Mouse (Mus musculus): ENCODE results near the gene Thy1. TPM values are rescaled to one million over a fixed set of nuclear protein-coding genes. Genes with fewer than 3 reads are reported as not detected.

Thy1 gene
- polyA plus RNA-seq, 1 experiment from 2014 or later, result 5.1 TPM

DNA sequence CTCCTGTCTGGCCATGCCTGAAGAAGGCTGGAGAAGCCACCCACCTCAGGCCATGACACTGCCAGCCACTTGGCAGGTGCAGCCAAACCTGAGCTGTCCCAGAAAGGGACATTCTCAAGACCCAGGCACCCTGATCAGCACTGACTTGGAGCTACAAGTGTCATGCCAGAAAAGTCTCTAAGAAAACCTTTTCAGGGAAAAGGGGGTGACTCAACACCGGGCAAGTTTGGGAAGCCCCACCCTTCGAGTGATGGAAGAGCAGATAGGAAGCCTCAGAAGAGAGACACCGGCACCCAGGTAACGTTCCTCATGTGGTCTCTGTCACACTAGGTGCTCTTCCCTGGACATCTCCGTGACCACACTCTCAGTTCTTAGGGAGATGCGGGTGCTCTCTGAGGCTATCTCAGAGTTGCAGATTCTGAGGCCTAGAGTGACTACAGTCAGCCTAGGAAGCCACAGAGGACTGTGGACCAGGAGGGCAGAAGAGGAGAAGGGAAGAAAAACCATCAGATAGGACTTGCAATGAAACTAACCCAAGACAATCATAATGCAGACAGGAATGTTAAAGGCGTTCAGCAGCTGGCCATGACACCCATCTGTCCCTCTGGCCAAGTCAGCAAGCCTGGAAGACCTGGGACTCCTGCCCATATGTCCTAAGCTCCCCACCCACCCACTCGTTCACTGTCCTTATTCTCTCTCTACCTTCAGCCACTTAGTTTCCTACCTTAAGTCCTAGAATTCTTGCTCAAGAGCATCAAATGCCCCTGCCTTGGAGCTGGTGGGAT, 6.4 kb downstream of the Thy1 start:
- no peak for ATAC-seq (ENCODE audit: low FRiP score, low read depth)
- no peaks in the 10 kb centered on the region for H3K4me1 ChIP-seq
- H3K27ac ChIP-seq, result no peak overlapping the region
- H3K9me3 ChIP-seq, result no peaks in the 10 kb centered on the region
- H3K4me2 ChIP-seq (replicated peaks), result no peak overlapping the region
- 89% methylated on average over 8 of the region's 8 CpGs for WGBS
- H3K4me3 ChIP-seq, result no peak overlapping the region
- no peak overlapping the region for H3K9ac ChIP-seq
- peaks cover 20% of the 10 kb centered on the region for H3K27me3 ChIP-seq
- H3K36me3 ChIP-seq, result no peaks in the 10 kb centered on the region

DNA sequence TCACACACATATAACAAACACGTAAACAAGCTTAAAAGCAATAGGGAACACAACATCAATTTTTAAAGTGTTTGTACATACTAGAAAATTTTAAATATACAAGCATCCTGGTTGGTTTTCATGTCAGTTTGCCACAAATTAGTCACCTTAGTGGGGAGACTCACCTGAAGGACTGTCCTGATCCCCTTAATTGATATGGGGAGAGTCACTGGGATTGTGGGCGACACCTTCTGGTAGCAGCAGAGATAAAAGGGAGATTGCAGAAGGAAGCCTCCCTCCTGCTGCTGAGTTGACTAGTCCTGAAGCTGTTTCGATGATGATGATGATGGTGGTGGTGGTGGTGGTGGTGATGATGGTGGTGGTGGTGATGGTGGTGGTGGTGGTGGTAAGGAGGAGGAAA, 9.7 kb downstream of the Thy1 start:
- Histone ChIP-seq H3K36me3 (no peaks in the 10 kb centered on the region), H3K27me3 (no peaks in the 10 kb centered on the region), H3K4me1 (no peaks in the 10 kb centered on the region), H3K27ac (no peak overlapping the region), H3K4me2 (replicated peaks) (no peak overlapping the region), H3K9ac (no peak overlapping the region), H3K4me3 (no peak overlapping the region), H3K9me3 (no peaks in the 10 kb centered on the region)
- 66% methylated on average over 3 of the region's 3 CpGs for WGBS
- ATAC-seq (ENCODE audit: low FRiP score, low read depth), result no peak

DNA sequence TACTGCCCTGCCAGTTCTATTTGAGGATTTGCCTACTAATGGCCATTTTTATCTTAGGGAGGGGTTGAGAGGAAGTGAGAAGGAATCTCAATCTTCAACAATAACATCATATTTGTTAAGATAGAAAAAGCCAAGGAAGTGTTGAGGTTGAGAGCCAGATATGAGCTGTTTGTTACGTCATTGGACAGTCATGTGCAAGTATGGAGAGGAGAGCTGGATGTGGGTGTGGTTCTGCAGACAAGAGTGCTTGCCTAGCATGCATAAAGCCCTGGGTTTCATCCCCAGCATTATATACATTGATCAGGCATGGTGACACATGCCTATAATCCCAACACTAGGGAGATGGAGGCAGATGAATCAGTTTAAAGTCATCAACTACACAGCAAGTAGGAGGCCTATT, 10.8 kb downstream of the Thy1 start:
- no peak overlapping the region for H3K27ac ChIP-seq
- no peaks in the 10 kb centered on the region for H3K4me1 ChIP-seq
- no peak for ATAC-seq (ENCODE audit: low FRiP score, low read depth)
- no peak overlapping the region for H3K4me3 ChIP-seq
- H3K9ac ChIP-seq, result no peak overlapping the region
- WGBS, result 64% methylated on average over 1 of the region's 1 CpGs
- H3K27me3 ChIP-seq, result no peaks in the 10 kb centered on the region
- H3K4me2 ChIP-seq (replicated peaks), result no peak overlapping the region
- no peaks in the 10 kb centered on the region for H3K36me3 ChIP-seq
- no peaks in the 10 kb centered on the region for H3K9me3 ChIP-seq

DNA sequence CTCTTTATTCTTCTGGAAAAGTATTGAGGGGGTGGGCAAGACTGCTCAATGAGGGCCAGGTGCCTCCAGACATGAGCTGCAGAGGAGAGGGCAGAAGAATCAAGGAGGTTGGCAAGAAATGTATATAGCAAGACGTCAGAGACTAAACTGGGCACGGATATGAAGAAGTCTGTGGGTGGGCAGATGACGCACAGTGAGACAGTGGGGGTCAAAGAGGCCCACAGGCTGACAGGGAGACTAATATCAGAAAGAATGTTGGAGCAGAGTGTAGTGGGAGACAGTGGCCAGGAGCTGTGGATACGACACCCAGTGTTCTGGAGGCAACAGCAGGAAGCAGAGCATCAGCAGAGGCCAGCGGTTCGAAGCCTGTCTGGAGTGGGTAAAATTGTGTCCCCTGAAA, 15.4 kb downstream of the Thy1 start:
- Histone ChIP-seq H3K4me3 (no peak overlapping the region), H3K27me3 (no peaks in the 10 kb centered on the region), H3K4me1 (no peaks in the 10 kb centered on the region), H3K27ac (no peak overlapping the region), H3K36me3 (no peaks in the 10 kb centered on the region), H3K4me2 (replicated peaks) (no peak overlapping the region), H3K9ac (no peak overlapping the region), H3K9me3 (no peaks in the 10 kb centered on the region)
- ATAC-seq (ENCODE audit: low FRiP score, low read depth), result no peak
- 86% methylated on average over 6 of the region's 6 CpGs for WGBS

DNA sequence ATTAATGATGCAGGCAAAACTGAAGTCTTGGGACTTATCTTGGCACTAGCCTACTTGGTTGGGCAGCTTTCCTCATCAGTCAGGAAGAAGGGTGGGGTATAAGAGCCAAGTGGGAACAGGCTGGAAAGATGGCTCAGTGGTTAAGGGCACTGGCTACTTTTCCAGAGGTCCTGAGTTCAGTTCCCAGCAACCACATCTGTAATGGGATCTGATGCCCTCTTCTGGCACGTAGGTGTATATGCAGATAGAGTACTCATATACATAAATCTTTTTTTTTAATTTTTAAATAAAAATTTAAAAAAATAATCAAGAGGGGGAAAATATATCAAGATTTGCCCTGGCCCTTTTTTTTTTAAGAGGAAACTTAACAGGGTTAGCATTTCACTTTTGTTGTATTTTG, 22.0 kb downstream of the Thy1 start:
- Histone ChIP-seq H3K27me3 (peaks cover 6% of the 10 kb centered on the region; the same call in 1 of the 2 replicates), H3K4me1 (peaks cover 13% of the 10 kb centered on the region), H3K9ac (no peak overlapping the region), H3K27ac (no peak overlapping the region), H3K4me2 (replicated peaks) (no peak overlapping the region), H3K9me3 (no peaks in the 10 kb centered on the region), H3K36me3 (no peaks in the 10 kb centered on the region), H3K4me3 (no peak overlapping the region)
- 38% methylated on average over 1 of the region's 1 CpGs for WGBS
- ATAC-seq (ENCODE audit: low FRiP score, low read depth), result no peak

DNA sequence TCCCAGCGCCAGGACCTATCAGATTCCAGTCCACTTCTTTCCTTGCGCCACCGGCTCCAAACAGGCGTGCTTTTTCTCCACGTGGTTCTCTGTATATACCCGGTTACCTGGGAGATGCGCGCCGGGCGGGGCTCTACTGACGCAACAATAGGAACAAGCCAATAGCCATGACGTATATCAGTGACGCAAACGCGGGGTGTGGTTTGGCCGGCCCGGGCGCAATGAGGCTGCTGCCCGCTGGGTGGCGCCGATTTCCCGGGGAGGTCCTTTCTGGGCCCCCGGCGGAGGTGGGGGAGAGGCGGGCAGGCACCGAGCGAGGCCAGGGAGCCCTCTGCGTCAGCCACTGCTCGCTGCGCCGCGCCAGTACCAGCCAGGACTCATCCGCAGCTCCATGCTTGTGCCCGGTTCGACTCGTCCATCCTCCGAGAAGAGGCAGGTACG, 23.6 kb downstream of the Thy1 start, which contains the start of gene Usp2:
TSS of gene Usp2 (plus strand) at position 237 of the 441 bp plus-strand sequence.
- H3K9me3 ChIP-seq, result no peaks in the 10 kb centered on the region
- peak; percentile 97 for ATAC-seq (ENCODE audit: low FRiP score, low read depth)
- H3K4me2 ChIP-seq (replicated peaks), result peak within 1 kb of the TSS; percentile 94
- peaks cover 27% of the 10 kb centered on the region for H3K4me1 ChIP-seq
- H3K27me3 ChIP-seq, result peaks cover 14% of the 10 kb centered on the region
- H3K4me3 ChIP-seq, result peak within 1 kb of the TSS; percentile 57
- H3K36me3 ChIP-seq, result no peaks in the 10 kb centered on the region
- WGBS, result under 1% methylated on average over 38 of the region's 38 CpGs
- H3K9ac ChIP-seq, result peak within 1 kb of the TSS; percentile 70
- no peak within 1 kb of the TSS for H3K27ac ChIP-seq

DNA sequence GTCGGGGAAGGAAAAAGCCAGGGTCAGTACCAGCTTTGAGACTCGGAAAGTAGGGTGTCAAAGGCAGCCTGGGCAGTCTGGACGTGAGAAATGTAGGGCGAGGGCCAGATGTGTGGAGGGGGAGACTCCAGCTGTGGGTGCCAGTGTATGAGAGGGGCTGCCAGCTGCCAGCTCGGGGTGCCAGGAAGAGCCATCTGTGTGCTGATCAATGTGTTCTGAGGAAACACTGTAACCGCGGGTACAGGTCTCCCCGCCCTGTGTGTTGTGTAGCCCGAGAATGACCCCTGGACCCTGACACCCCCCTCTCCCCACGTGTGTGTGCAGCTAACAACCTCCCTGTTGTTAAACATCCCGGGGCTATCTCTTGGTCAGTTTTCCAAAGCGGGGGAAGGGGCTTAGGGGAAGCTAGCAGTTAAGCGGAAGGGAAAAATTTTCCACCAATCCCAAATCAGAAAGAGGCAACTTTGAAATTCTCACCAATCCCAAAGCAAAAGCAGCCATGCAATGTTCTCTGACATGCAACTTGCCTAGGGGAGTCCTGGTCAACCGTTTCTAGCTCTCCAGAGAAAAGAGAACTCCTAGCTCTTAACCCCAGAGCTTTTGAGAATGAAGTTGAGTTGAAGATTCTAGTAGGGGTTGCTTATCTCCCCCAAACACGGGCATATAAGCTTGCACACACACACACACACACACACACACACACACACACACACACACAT, 24.2 kb downstream of the Thy1 start:
- no peak overlapping the region for H3K27ac ChIP-seq
- no peaks in the 10 kb centered on the region for H3K36me3 ChIP-seq
- H3K27me3 ChIP-seq, result peaks cover 14% of the 10 kb centered on the region
- peak overlapping the region; percentile 57 for H3K4me3 ChIP-seq
- H3K4me2 ChIP-seq (replicated peaks), result peak overlapping the region; percentile 94
- WGBS, result 6% methylated on average over 15 of the region's 15 CpGs
- no peaks in the 10 kb centered on the region for H3K9me3 ChIP-seq
- peaks cover 33% of the 10 kb centered on the region for H3K4me1 ChIP-seq
- ATAC-seq (ENCODE audit: low FRiP score, low read depth), result peak; percentile 17; the same call in 1 of the 2 replicates
- peak overlapping the region; percentile 70 for H3K9ac ChIP-seq

DNA sequence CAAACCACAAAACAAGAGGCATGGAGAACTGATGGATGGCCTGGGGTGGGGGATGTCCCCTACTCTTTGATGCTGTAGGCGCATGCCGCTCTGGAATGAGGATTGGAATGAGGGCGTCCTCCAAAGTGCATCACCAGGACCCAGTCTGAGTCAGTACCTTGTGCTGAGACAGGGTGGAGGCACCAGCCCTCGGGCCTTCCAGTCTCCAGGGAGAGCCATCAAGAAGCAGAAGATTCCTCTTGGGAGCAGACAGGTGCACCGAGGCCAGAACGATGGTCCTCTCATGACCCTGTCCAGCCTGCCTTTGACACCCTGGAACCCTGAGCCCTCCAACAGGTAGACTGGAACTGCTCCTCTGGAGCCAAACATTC, 24.8 kb downstream of the Thy1 start:
- H3K9ac ChIP-seq, result no peak overlapping the region
- no peaks in the 10 kb centered on the region for H3K9me3 ChIP-seq
- H3K27ac ChIP-seq, result no peak overlapping the region
- no peak for ATAC-seq (ENCODE audit: low FRiP score, low read depth)
- peaks cover 39% of the 10 kb centered on the region for H3K4me1 ChIP-seq
- peaks cover 14% of the 10 kb centered on the region for H3K27me3 ChIP-seq
- no peaks in the 10 kb centered on the region for H3K36me3 ChIP-seq
- 76% methylated on average over 6 of the region's 6 CpGs for WGBS
- peak overlapping the region; percentile 57 for H3K4me3 ChIP-seq
- H3K4me2 ChIP-seq (replicated peaks), result peak overlapping the region; percentile 94

DNA sequence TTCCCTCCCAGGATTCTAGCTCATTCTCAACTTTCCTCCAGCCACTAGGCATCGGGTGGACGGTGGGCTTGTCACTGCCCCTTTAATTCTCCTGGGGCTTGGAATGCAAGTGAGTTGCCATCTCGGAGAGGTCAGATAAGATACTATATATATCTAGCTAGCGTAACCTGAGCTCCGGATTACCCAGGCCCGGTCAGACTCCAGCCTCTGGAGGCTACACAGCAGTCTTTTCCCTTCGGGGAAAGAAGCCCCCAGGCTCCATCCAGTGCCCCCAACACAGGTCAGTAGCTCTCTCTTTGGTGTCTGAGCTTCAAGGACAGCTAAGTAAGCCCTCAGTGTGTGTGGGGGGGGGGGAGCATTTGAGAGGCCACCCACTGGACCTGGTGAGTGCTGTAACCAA, 26.1 kb downstream of the Thy1 start:
- peaks cover 14% of the 10 kb centered on the region for H3K27me3 ChIP-seq
- H3K4me2 ChIP-seq (replicated peaks), result no peak overlapping the region
- no peak overlapping the region for H3K4me3 ChIP-seq
- no peak overlapping the region for H3K9ac ChIP-seq
- no peaks in the 10 kb centered on the region for H3K36me3 ChIP-seq
- peaks cover 40% of the 10 kb centered on the region for H3K4me1 ChIP-seq
- no peaks in the 10 kb centered on the region for H3K9me3 ChIP-seq
- whole genome bisulfite sequencing, result 17% methylated on average over 7 of the region's 7 CpGs
- H3K27ac ChIP-seq, result no peak overlapping the region
- no peak for ATAC-seq (ENCODE audit: low FRiP score, low read depth)

DNA sequence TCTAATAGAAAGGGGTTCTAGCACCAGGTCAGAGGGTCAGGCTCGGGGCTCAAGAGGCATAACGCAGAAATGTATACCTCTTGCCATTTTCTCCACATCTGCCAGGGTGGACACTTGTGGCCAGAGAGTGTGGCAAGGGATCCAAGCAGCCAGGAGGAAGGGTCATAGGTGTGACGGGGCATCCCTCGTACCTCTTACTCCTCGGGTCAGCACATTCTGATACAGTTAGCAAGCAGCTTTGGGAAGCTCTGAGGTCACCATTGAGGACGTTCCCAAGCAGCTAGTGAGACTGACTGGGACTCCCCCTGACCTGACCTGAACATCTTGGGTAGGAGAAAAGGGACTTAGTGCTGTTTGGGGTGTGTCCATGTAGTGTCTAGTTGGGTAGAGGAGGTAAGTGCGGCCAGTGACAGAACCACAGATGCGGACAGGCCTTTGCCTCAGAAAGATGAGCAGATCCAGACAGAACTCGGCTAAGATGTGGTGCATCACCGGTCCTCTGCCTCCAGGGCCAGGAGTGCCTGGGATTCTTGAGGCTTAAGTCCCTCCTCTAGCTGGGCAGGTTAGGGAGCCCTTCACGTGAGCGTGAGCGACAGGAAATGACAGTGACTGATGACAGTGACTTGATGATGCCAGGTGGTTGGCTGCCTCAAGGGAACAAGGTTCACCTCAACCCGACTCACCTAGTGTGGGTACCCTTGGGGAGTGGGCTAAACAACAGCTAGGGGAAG, 27.1 kb downstream of the Thy1 start:
- no peak overlapping the region for H3K4me3 ChIP-seq
- no peak overlapping the region for H3K9ac ChIP-seq
- H3K27ac ChIP-seq, result no peak overlapping the region
- 62% methylated on average over 14 of the region's 14 CpGs for WGBS
- no peak for ATAC-seq (ENCODE audit: low FRiP score, low read depth)
- H3K9me3 ChIP-seq, result no peaks in the 10 kb centered on the region
- no peak overlapping the region for H3K4me2 ChIP-seq (replicated peaks)
- peaks cover 14% of the 10 kb centered on the region for H3K27me3 ChIP-seq
- H3K4me1 ChIP-seq, result peaks cover 40% of the 10 kb centered on the region
- no peaks in the 10 kb centered on the region for H3K36me3 ChIP-seq

DNA sequence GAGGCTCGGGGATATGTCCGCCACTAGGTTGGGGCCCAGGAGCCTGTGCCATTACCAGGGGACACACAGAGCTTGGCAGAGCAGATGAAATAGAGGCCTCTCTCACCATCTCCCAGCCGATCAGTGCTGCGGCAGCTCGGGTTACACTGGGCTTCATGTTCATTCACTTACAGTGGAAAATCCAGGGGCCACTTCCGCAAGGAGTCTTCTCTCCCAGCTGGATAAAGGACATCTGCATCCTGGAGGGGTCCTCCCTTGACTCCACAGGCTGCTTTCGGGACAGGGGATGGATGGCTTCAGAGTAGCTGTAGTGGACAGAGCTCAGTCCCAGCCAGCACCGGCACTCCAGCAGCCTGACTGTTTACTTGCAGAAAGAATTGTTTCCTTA, 27.7 kb downstream of the Thy1 start:
- no peak overlapping the region for H3K4me2 ChIP-seq (replicated peaks)
- H3K4me1 ChIP-seq, result peaks cover 40% of the 10 kb centered on the region
- H3K4me3 ChIP-seq, result no peak overlapping the region
- no peaks in the 10 kb centered on the region for H3K9me3 ChIP-seq
- H3K9ac ChIP-seq, result no peak overlapping the region
- H3K27me3 ChIP-seq, result peaks cover 14% of the 10 kb centered on the region
- ATAC-seq (ENCODE audit: low FRiP score, low read depth), result no peak
- no peak overlapping the region for H3K27ac ChIP-seq
- H3K36me3 ChIP-seq, result no peaks in the 10 kb centered on the region
- WGBS, result 28% methylated on average over 8 of the region's 8 CpGs
